Mouse (Mus musculus) liver, postnatal 0 days (tissue): ENCODE measurements around the gene Cfb.

ENCODE experiments used
- CTCF ChIP-seq: sonication (generic); IDR thresholded peaks from 2 replicates; pipeline ENCODE4 v1.5.1; 2016; ENCODE audit warnings: antibody characterized with exemption, low read depth
- EP300 ChIP-seq: IDR thresholded peaks from 2 replicates; pipeline ENCODE4 v1.6.1; 2016; ENCODE audit warnings: antibody characterized with exemption, low read depth, mild to moderate bottlenecking

DNA sequence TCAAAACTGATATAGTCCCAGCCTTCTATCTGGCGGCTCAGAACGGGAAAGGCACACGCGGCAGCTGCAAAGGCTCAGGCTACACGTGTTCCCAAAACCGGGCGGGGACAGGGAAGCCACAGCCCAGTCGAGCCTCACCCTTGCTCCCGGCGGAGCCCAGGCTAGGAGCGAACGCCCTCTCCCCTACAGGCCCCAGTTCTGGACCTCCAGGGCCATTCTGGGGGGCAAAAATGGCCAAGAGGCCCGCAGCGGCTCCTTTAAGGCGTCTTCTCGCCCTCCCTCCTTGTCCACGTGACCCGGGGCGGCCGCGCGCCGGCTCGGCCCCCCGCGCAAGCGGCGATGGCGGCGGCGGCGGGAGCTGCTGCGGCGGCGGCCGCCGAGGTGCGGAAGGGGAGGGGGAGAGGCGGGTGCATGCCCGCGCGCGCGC lies 35.9 kb upstream of the Cfb start, which contains the start of the genes C2 and Ehmt2:
- TF ChIP-seq CTCF (no peak), EP300 (no peak)
